Mouse (Mus musculus): ENCODE data around the gene St5.

DNA sequence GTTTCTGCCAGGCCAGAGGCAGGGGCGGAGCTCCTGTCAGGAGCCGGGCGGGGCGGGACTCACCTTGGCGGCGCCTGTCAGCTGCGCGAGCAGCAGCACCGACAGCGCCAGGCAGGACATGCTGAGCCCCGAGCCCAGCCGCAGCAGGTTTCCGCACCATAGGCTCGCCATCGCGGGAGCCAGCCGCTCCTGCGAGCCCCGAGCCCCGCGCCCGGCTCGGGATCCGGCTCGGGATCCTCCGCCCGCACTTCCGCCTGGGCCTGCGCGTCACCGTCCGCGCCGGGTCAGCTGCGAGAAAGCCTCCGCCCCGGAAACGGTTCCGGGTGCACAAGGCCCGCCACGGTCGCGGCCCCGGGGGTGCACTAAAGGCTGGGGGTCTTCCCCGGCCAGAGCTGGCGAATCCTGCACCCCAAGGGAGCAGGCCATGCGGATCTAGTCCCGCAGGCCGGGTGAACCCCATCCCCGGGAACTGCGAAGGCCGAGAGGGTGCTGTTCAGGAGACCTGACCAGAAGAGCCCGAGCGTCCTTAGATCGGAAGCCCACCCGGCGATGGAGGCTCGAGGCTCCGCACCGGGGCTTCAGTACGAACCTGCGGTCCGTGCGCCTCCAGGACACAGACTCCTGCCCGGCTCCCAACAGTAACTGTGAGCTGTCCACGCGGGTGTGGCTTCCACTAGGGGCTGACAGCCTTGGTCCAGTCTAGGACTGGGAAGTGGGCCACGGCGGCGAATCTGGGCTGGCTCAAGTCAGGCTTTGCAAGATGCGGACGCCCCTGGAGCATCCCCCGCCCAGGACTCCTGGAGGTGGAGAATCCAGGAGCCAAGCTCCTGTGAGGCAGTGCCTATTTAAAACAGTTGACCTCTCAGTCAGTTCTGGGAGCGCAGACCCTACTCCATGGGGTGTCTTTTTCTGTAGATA, 48.9 kb upstream of the St5 start, which contains the start of gene Tmem9b:
- TF ChIP-seq CTCF (conservative IDR thresholded peaks at IDR 0.05; ENCODE audit: insufficient read depth, insufficient read length, low read depth, low read length) (0 out of 2 replicates have a peak, but pooled peaks have one; percentile 6), POLR2A (IDR thresholded peaks at IDR 0.05; ENCODE audit: low read depth, low read length) (peak; percentile 37)

Measured in kidney, adult 2 months (tissue).